Mouse (Mus musculus): ENCODE results near the gene Dhx30.

Gene Dhx30

GRCm38 (mm10) chr9:110045763-110046377 is 71.8 kb downstream of the Dhx30 start:
- no peak for DNase-seq (ENCODE audit: low spot score)

GRCm38 (mm10) chr9:110044373-110044772 is 73.3 kb downstream of the Dhx30 start:
- no peak for DNase-seq (ENCODE audit: low spot score)

GRCm38 (mm10) chr9:110038485-110038884 is 79.1 kb downstream of the Dhx30 start:
- no peak for DNase-seq (ENCODE audit: low spot score)

GRCm38 (mm10) chr9:110037895-110038294 is 79.7 kb downstream of the Dhx30 start:
- DNase-seq (ENCODE audit: low spot score): no peak

- DNase-seq (ENCODE audit: low spot score): no peak
These were observed 82.5 kb downstream of the Dhx30 start for GRCm38 (mm10) chr9:110035091-110035490.
